Mouse (Mus musculus) heart, embryonic 15.5 days (tissue): Measurements from ENCODE around the gene Gm10521. TPM values are rescaled to one million over a fixed set of nuclear protein-coding genes. Genes with fewer than 3 reads are reported as not detected.

Source experiments
- ATAC-seq: fragments of 200-750 bp; cut with Nextera tagmentation; replicated peaks from 2 replicates; pipeline ENCODE4 v1.8.0; 2017; ENCODE audit warnings: low read depth, moderate TSS enrichment; ENCODE audit not compliant: insufficient number of reproducible peaks, insufficient read depth, low FRiP score
- H3K27ac ChIP-seq: fragments of 300-500 bp; sonication (generic); 2 replicates; pipeline ENCODE4 v1.5.1; 2015; ENCODE audit warnings: mild to moderate bottlenecking, inconsistent platforms
- H3K27me3 ChIP-seq: fragments of 300-500 bp; sonication (generic); 2 replicates; pipeline ENCODE4 v1.6.1; 2015; ENCODE audit warnings: inconsistent platforms
- H3K36me3 ChIP-seq: fragments of 300-500 bp; sonication (generic); 2 replicates; pipeline ENCODE4 v1.6.1; 2015; ENCODE audit warnings: mild to moderate bottlenecking, inconsistent platforms
- H3K4me1 ChIP-seq: fragments of 300-500 bp; sonication (generic); replicated peaks from 2 replicates; pipeline ENCODE4 v1.6.1; 2015; ENCODE audit warnings: inconsistent platforms
- H3K4me2 ChIP-seq: fragments of 300-500 bp; sonication (generic); 2 replicates; pipeline ENCODE4 v1.6.1; 2015; ENCODE audit warnings: inconsistent platforms, mild to moderate bottlenecking, moderate library complexity
- H3K4me3 ChIP-seq: fragments of 300-500 bp; sonication (generic); 2 replicates; pipeline ENCODE4 v1.5.1; 2015; ENCODE audit warnings: mild to moderate bottlenecking, inconsistent platforms
- H3K9ac ChIP-seq: fragments of 300-500 bp; sonication (generic); 2 replicates; pipeline ENCODE4 v1.6.1; 2015; ENCODE audit warnings: mild to moderate bottlenecking, inconsistent platforms
- H3K9me3 ChIP-seq: fragments of 300-500 bp; sonication (generic); replicated peaks from 2 replicates; pipeline ENCODE4 v1.6.1; 2016; ENCODE audit warnings: inconsistent platforms
- WGBS: fragments of 180-500 bp; shearing (Covaris S2); methylation state at CpG from one replicate; pipeline ENCODE4 v1.1.7; 2015; ENCODE audit warnings: mixed read lengths; 5-methylcytosine and 5-hydroxymethylcytosine counted together
- polyA plus RNA-seq: library from polyadenylated mRNA; unstranded; fragments of >200 nt; fragmentation: Nextera tagmentation; extraction: Ambion mirVana; gene quantifications from 2 replicates; pipeline ENCODE4 v1.2.1, GENCODE M21; 2015

The Gm10521 gene
- polyA plus RNA-seq, 1 experiment from 2014 or later, result not detected

DNA sequence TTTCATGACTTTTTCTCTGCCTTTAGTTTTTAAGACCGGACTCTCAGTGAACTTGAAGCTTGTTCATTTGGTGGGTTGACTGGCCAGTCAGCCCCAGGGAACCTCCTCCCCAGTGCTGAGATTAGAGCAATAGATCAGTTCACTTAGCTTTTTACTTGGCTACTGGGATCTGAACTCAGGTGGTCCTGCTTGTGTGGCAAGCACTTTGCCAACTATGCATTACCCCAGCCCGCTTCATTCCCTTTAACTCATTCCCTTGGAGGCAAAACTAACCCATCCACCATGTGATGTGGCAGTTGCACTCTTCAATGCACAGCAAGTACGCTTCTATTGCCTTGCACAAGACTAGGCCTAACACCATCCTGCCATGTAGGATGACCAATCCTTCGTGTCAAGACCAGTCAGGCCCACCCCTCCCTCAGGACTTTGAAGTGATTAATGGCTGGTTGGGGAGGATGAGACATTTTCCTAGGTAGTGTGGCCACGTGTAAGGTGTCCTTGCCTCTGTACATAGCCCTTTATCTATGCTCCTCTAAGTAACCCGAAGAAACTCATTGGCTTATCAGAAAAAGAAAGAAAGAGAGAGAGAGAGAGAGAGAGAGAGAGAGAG, 24.5 kb downstream of the Gm10521 start:
- 72% methylated on average over 6 of the region's 6 CpGs for WGBS
- Histone ChIP-seq H3K27ac (no peak overlapping the region), H3K9me3 (no peaks in the 10 kb centered on the region), H3K4me1 (no peaks in the 10 kb centered on the region), H3K4me3 (no peak overlapping the region), H3K27me3 (no peaks in the 10 kb centered on the region), H3K9ac (no peak overlapping the region), H3K36me3 (no peaks in the 10 kb centered on the region), H3K4me2 (no peak overlapping the region)
- ATAC-seq, result no peak

DNA sequence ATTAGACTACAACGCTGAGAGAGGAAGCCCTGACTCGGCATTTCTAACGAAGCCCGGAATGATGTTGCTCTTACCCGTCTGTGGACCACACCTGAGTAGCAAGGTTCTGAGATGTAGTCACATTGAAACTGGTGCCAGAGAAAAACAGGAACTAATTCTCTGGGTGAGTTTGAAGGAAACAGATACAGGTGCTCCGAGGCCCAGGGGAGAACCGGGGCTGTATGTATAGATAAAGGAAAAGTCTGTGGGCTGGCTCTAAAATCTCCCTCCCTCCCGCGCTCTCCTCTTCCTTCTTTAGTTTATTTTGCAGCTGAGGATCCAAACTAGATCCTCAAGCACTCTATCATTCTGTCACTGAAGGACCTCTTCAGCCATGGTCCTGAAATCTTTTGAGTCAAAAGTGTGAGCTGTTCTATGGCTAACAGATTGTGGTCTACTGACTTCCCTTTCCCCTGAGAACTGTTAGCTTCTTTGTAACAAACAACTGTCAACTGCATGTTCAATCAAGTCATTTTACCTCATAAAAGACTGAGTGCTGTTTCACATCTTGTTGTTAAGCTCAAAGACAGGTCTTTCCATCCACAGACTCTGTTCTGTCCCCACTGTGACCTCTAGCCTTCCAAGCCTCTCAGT, 25.6 kb downstream of the Gm10521 start:
- Histone ChIP-seq H3K4me3 (no peak overlapping the region), H3K27me3 (no peaks in the 10 kb centered on the region), H3K36me3 (no peaks in the 10 kb centered on the region), H3K27ac (no peak overlapping the region), H3K9me3 (no peaks in the 10 kb centered on the region), H3K4me2 (no peak overlapping the region), H3K9ac (no peak overlapping the region), H3K4me1 (no peaks in the 10 kb centered on the region)
- WGBS, result 71% methylated on average over 9 of the region's 9 CpGs
- ATAC-seq, result no peak

DNA sequence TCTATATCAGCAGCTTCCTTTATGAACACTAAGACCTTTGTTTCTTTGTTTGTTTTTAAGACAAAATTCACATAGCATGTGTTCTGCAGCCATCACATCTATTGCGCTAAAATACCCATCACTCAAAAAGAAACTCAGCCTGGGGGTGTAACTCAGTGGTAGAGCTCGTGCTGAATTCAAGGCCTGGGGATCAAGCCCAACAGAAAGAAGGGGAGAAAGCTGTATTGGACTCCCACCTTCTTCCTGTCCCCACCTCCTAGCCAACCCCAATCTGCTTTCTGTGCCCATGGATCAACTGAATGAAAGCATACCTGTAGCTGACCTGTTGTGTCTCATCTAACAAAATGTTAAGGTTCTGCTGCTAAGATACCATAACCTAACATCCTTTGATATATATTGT, 26.2 kb downstream of the Gm10521 start:
- no peak overlapping the region for H3K9ac ChIP-seq
- no peaks in the 10 kb centered on the region for H3K36me3 ChIP-seq
- no peaks in the 10 kb centered on the region for H3K27me3 ChIP-seq
- no peak overlapping the region for H3K4me2 ChIP-seq
- no peak overlapping the region for H3K27ac ChIP-seq
- H3K4me3 ChIP-seq, result no peak overlapping the region
- no peaks in the 10 kb centered on the region for H3K4me1 ChIP-seq
- no peak for ATAC-seq
- no peaks in the 10 kb centered on the region for H3K9me3 ChIP-seq
- WGBS, result 74% methylated on average over 2 of the region's 2 CpGs

DNA sequence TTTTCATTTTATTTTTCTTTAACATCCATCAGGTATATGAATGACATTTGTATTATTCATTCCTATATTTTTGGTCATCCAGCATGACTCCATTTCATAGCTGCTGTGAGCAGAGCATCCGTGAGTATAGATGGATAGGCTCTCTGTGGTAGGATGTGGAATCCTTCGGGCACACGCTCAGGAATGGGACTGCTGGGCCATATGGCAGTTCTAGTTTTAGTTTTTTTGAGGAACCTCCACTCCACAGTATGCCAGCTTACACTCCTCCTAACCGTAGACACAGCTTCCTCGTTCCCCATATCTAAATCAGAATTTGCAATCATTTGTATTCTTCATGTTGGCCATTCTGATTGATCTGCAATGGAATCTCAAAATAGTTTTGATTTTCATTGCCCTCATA, 27.4 kb downstream of the Gm10521 start:
- no peaks in the 10 kb centered on the region for H3K27me3 ChIP-seq
- WGBS, result 89% methylated on average over 5 of the region's 5 CpGs
- no peaks in the 10 kb centered on the region for H3K9me3 ChIP-seq
- no peak overlapping the region for H3K4me3 ChIP-seq
- no peak overlapping the region for H3K9ac ChIP-seq
- no peaks in the 10 kb centered on the region for H3K4me1 ChIP-seq
- no peak overlapping the region for H3K4me2 ChIP-seq
- ATAC-seq, result no peak
- H3K36me3 ChIP-seq, result no peaks in the 10 kb centered on the region
- H3K27ac ChIP-seq, result no peak overlapping the region

DNA sequence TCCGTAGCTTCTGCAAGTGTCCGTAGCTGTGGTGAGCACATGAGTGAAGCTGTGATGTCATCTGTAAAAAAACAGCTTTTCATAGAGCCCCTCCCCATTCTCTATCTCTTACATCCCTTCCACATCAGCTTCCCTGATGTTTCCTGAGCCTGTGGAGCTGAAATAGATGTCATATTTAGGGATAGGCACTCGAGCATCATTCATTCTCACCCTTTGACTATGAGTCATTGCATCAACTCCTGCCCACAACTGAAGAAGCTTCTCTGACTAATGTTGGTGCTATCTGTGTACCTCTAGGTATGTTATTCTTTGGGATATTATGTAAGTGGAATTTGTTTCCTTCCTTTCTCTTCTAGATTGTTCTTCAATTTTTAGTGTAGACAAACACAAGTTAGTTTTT, 29.4 kb downstream of the Gm10521 start:
- no peak overlapping the region for H3K4me2 ChIP-seq
- 70% methylated on average over 3 of the region's 3 CpGs for WGBS

GRCm38 (mm10) chr1:171933851-171934250, 38.4 kb downstream of the Gm10521 start:
- WGBS, result 24% methylated on average over 3 of the region's 3 CpGs
- no peaks in the 10 kb centered on the region for H3K27me3 ChIP-seq
- H3K27ac ChIP-seq, result no peak overlapping the region
- ATAC-seq, result no peak
- H3K9me3 ChIP-seq, result no peaks in the 10 kb centered on the region
- H3K36me3 ChIP-seq, result no peaks in the 10 kb centered on the region
- H3K9ac ChIP-seq, result no peak overlapping the region
- no peaks in the 10 kb centered on the region for H3K4me1 ChIP-seq
- H3K4me2 ChIP-seq, result no peak overlapping the region
- no peak overlapping the region for H3K4me3 ChIP-seq

More for the DNA sequence above, 29.4 kb downstream of the Gm10521 start:
- H3K27me3 ChIP-seq, result no peaks in the 10 kb centered on the region
- H3K9me3 ChIP-seq, result no peaks in the 10 kb centered on the region
- no peaks in the 10 kb centered on the region for H3K36me3 ChIP-seq
- no peak for ATAC-seq
- H3K4me3 ChIP-seq, result no peak overlapping the region
- no peak overlapping the region for H3K9ac ChIP-seq
- no peak overlapping the region for H3K27ac ChIP-seq
- no peaks in the 10 kb centered on the region for H3K4me1 ChIP-seq

- Histone ChIP-seq H3K4me3 (no peak overlapping the region), H3K27me3 (no peaks in the 10 kb centered on the region), H3K36me3 (no peaks in the 10 kb centered on the region), H3K9ac (no peak overlapping the region), H3K27ac (no peak overlapping the region), H3K4me1 (no peaks in the 10 kb centered on the region), H3K4me2 (no peak overlapping the region), H3K9me3 (no peaks in the 10 kb centered on the region)
- 0 out of 2 replicates have a peak, but pooled peaks have one; percentile 27 for ATAC-seq
- WGBS, result 60% methylated on average over 14 of the region's 14 CpGs
Observed at GRCm38 (mm10) chr1:171938952-171939948, 43.8 kb downstream of the Gm10521 start.

DNA sequence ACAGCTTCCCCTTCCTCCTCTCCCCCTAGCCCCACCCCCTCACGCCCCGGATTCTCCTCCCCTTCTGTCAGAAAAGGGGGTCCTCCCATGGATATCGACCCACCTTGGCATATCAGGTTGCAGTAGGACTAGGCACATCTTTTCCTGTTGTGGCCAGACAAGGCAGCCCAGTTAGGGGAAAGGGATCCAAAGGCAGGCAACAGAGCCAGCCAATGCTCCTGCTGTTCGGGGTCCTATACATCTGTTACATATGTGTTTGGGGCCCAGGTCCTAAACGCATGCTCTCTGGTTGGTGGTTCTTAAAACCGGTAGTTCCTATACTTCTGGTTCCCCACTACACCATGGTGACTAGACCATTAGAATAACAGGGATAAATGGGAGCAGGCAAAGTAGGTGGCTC, 45.2 kb downstream of the Gm10521 start:
- Histone ChIP-seq H3K27ac (no peak overlapping the region), H3K27me3 (no peaks in the 10 kb centered on the region), H3K4me2 (no peak overlapping the region), H3K4me1 (no peaks in the 10 kb centered on the region), H3K9me3 (no peaks in the 10 kb centered on the region), H3K4me3 (no peak overlapping the region), H3K9ac (no peak overlapping the region), H3K36me3 (no peaks in the 10 kb centered on the region)
- ATAC-seq, result no peak
- 74% methylated on average over 6 of the region's 6 CpGs for WGBS

GRCm38 (mm10) chr1:171946447-171946995, 51.1 kb downstream of the Gm10521 start:
- no peak overlapping the region for H3K4me2 ChIP-seq
- 71% methylated on average over 6 of the region's 6 CpGs for whole genome bisulfite sequencing
- no peaks in the 10 kb centered on the region for H3K4me1 ChIP-seq
- ATAC-seq, result no peak
- no peak overlapping the region for H3K4me3 ChIP-seq
- H3K27ac ChIP-seq, result no peak overlapping the region
- no peak overlapping the region for H3K9ac ChIP-seq
- no peaks in the 10 kb centered on the region for H3K36me3 ChIP-seq
- H3K9me3 ChIP-seq, result no peaks in the 10 kb centered on the region
- no peaks in the 10 kb centered on the region for H3K27me3 ChIP-seq
